Mouse (Mus musculus): ENCODE measurements around the gene Mgam.

DNA sequence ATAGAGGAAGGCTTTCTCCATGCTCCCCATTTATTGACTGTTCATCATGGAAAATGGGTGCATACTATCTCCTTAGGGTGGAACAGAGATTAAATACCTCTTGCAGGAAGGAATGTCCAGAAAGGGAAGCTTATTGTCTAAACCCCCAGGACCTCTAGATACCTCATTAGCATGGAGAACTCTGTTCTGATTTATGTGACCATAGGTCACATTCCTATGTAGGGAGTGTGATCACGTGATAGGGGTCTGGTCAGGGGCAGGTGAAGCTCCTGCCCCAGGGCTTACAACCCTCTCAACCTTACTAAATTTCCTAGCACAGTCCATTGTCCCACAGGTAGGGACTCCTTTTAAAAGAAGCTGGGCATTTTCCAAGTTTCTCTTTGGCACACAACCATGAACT lies 2.5 kb upstream of the Mgam start:
- TF ChIP-seq CTCF (IDR thresholded peaks at IDR 0.05) (no peak), EP300 (IDR thresholded peaks at IDR 0.05; ENCODE audit: insufficient read depth, low read depth, low read length) (no peak)
